Mouse (Mus musculus) embryonic facial prominence, embryonic 15.5 days (tissue): ENCODE measurements around the gene Gm42417. TPM values are rescaled to one million over a fixed set of nuclear protein-coding genes. Genes with fewer than 3 reads are reported as not detected.

Experiments used
- ATAC-seq: fragments of 200-750 bp; cut with Nextera tagmentation; 2 replicates; pipeline ENCODE4 v1.8.0; 2017; ENCODE audit warnings: low read depth, moderate TSS enrichment; ENCODE audit not compliant: insufficient number of reproducible peaks, low FRiP score, low TSS enrichment
- H3K27ac ChIP-seq: fragments of 300-500 bp; sonication (generic); replicated peaks from 2 replicates; pipeline ENCODE4 v1.5.1; 2015; ENCODE audit warnings: mild to moderate bottlenecking, inconsistent platforms
- H3K27me3 ChIP-seq: fragments of 300-500 bp; sonication (generic); 2 replicates; pipeline ENCODE4 v1.6.1; 2015; ENCODE audit warnings: inconsistent platforms
- H3K36me3 ChIP-seq: fragments of 300-500 bp; sonication (generic); 2 replicates; pipeline ENCODE4 v1.6.1; 2015; ENCODE audit warnings: mild to moderate bottlenecking, inconsistent platforms
- H3K4me1 ChIP-seq: fragments of 300-500 bp; sonication (generic); 2 replicates; pipeline ENCODE4 v1.6.1; 2015; ENCODE audit warnings: inconsistent platforms
- H3K4me2 ChIP-seq: fragments of 300-500 bp; sonication (generic); replicated peaks from 2 replicates; pipeline ENCODE4 v1.6.1; 2015; ENCODE audit warnings: mild to moderate bottlenecking, inconsistent platforms
- H3K4me3 ChIP-seq: fragments of 300-500 bp; sonication (generic); replicated peaks from 2 replicates; pipeline ENCODE4 v1.5.1; 2015; ENCODE audit warnings: mild to moderate bottlenecking, inconsistent platforms
- H3K9ac ChIP-seq: fragments of 300-500 bp; sonication (generic); 2 replicates; pipeline ENCODE4 v1.6.1; 2015; ENCODE audit warnings: inconsistent platforms
- H3K9me3 ChIP-seq: fragments of 300-500 bp; sonication (generic); replicated peaks from 2 replicates; pipeline ENCODE4 v1.6.1; 2016; ENCODE audit warnings: inconsistent platforms
- WGBS: fragments of 180-500 bp; shearing (Covaris S2); methylation state at CpG from one replicate; pipeline ENCODE4 v1.1.7; 2015; 5-methylcytosine and 5-hydroxymethylcytosine counted together
- polyA plus RNA-seq: library from polyadenylated mRNA; unstranded; fragments of >200 nt; fragmentation: Nextera tagmentation; extraction: Ambion mirVana; gene quantifications from 2 replicates; pipeline ENCODE4 v1.2.1, GENCODE M21; 2015

Gm42417 gene
- polyA plus RNA-seq, 1 experiment from 2014 or later = 0.40 TPM

- WGBS = 61% methylated on average over 4 of the region's 4 CpGs
- H3K9me3 ChIP-seq = no peaks in the 10 kb centered on the region
- no peak overlapping the region for H3K27ac ChIP-seq
- H3K4me1 ChIP-seq = peaks cover 33% of the 10 kb centered on the region
- no peak overlapping the region for H3K4me2 ChIP-seq
- no peak overlapping the region for H3K9ac ChIP-seq
- no peak overlapping the region for H3K4me3 ChIP-seq
- no peak for ATAC-seq
- H3K27me3 ChIP-seq = no peaks in the 10 kb centered on the region
- no peaks in the 10 kb centered on the region for H3K36me3 ChIP-seq
These were observed 24.4 kb upstream of the Gm42417 start for GRCm38 (mm10) chr1:36563632-36564031.

- no peak overlapping the region for H3K4me3 ChIP-seq
- no peak for ATAC-seq
- no peak overlapping the region for H3K4me2 ChIP-seq
- no peaks in the 10 kb centered on the region for H3K9me3 ChIP-seq
- H3K4me1 ChIP-seq = peaks cover 33% of the 10 kb centered on the region
- no peak overlapping the region for H3K27ac ChIP-seq
- H3K9ac ChIP-seq = no peak overlapping the region
- no peaks in the 10 kb centered on the region for H3K36me3 ChIP-seq
- 72% methylated on average over 2 of the region's 2 CpGs for WGBS
- no peaks in the 10 kb centered on the region for H3K27me3 ChIP-seq
These were observed 24.0 kb upstream of the Gm42417 start for GRCm38 (mm10) chr1:36563197-36563596.

- Histone ChIP-seq H3K36me3 (no peaks in the 10 kb centered on the region), H3K4me1 (peaks cover 28% of the 10 kb centered on the region), H3K4me3 (no peak overlapping the region), H3K27ac (no peak overlapping the region), H3K9ac (no peak overlapping the region), H3K27me3 (no peaks in the 10 kb centered on the region), H3K4me2 (no peak overlapping the region), H3K9me3 (no peaks in the 10 kb centered on the region)
- ATAC-seq = no peak
- 60% methylated on average over 4 of the region's 4 CpGs for WGBS
These were observed 23.2 kb upstream of the Gm42417 start for GRCm38 (mm10) chr1:36562388-36562787.

GRCm38 (mm10) chr1:36560903-36561302 is 21.7 kb upstream of the Gm42417 start:
- WGBS = 44% methylated on average over 6 of the region's 6 CpGs
- no peaks in the 10 kb centered on the region for H3K27me3 ChIP-seq
- no peak overlapping the region for H3K4me3 ChIP-seq
- no peak overlapping the region for H3K27ac ChIP-seq
- H3K36me3 ChIP-seq = no peaks in the 10 kb centered on the region
- H3K4me2 ChIP-seq = no peak overlapping the region
- H3K4me1 ChIP-seq = peaks cover 26% of the 10 kb centered on the region
- ATAC-seq = no peak
- H3K9ac ChIP-seq = no peak overlapping the region
- H3K9me3 ChIP-seq = no peaks in the 10 kb centered on the region

- H3K27ac ChIP-seq = no peak overlapping the region
- no peak for ATAC-seq
- 30% methylated on average over 5 of the region's 5 CpGs for WGBS
These were observed 20.7 kb upstream of the Gm42417 start for GRCm38 (mm10) chr1:36559888-36560287.

GRCm38 (mm10) chr1:36559256-36559655 is 20.0 kb upstream of the Gm42417 start:
- 19% methylated on average over 4 of the region's 4 CpGs for WGBS
- H3K9ac ChIP-seq = no peak overlapping the region
- peaks cover 40% of the 10 kb centered on the region for H3K4me1 ChIP-seq
- peak overlapping the region; percentile 89 for H3K4me2 ChIP-seq
- peaks cover 9% of the 10 kb centered on the region; the same call in 1 of the 2 replicates for H3K36me3 ChIP-seq
- ATAC-seq = no peak
- H3K27ac ChIP-seq = peak overlapping the region; percentile 99; the same call in 1 of the 2 replicates
- H3K27me3 ChIP-seq = no peaks in the 10 kb centered on the region
- peak overlapping the region; percentile 95 for H3K4me3 ChIP-seq
- H3K9me3 ChIP-seq = no peaks in the 10 kb centered on the region

More at GRCm38 (mm10) chr1:36559888-36560287, 20.7 kb upstream of the Gm42417 start:
- Histone ChIP-seq H3K9ac (no peak overlapping the region), H3K27me3 (no peaks in the 10 kb centered on the region), H3K9me3 (no peaks in the 10 kb centered on the region), H3K36me3 (peaks cover 3% of the 10 kb centered on the region; the same call in 1 of the 2 replicates), H3K4me3 (no peak overlapping the region), H3K4me2 (no peak overlapping the region), H3K4me1 (peaks cover 34% of the 10 kb centered on the region)

- H3K4me3 ChIP-seq = peak within 1 kb of the TSS; percentile 95
- peak within 1 kb of the TSS; percentile 93 for H3K9ac ChIP-seq
- peak within 1 kb of the TSS; percentile 99 for H3K27ac ChIP-seq
- peaks cover 18% of the 10 kb centered on the region for H3K36me3 ChIP-seq
- H3K27me3 ChIP-seq = no peaks in the 10 kb centered on the region
- no peaks in the 10 kb centered on the region for H3K9me3 ChIP-seq
- whole genome bisulfite sequencing = 1% methylated on average over 66 of the region's 69 CpGs
- peak; percentile 69 for ATAC-seq
- peak within 1 kb of the TSS; percentile 89 for H3K4me2 ChIP-seq
- H3K4me1 ChIP-seq = peaks cover 45% of the 10 kb centered on the region
These were observed 19.1 kb upstream of the Gm42417 start, which contains the start of gene Sema4c for GRCm38 (mm10) chr1:36558031-36558993. TSS of gene Sema4c (minus strand) at chr1:36558349.

- peak overlapping the region; percentile 89 for H3K4me2 ChIP-seq
- H3K36me3 ChIP-seq = peaks cover 26% of the 10 kb centered on the region
- H3K9ac ChIP-seq = peak overlapping the region; percentile 93
- peak overlapping the region; percentile 99 for H3K27ac ChIP-seq
- H3K27me3 ChIP-seq = no peaks in the 10 kb centered on the region
- peak overlapping the region; percentile 95 for H3K4me3 ChIP-seq
- peak; percentile 87 for ATAC-seq
- WGBS = under 1% methylated on average over 48 of the region's 48 CpGs
- peaks cover 45% of the 10 kb centered on the region for H3K4me1 ChIP-seq
- H3K9me3 ChIP-seq = no peaks in the 10 kb centered on the region
These were observed 18.3 kb upstream of the Gm42417 start for GRCm38 (mm10) chr1:36557457-36558011.

- Histone ChIP-seq H3K9ac (peak overlapping the region; percentile 93), H3K27me3 (no peaks in the 10 kb centered on the region), H3K9me3 (no peaks in the 10 kb centered on the region), H3K27ac (peak overlapping the region; percentile 99), H3K4me3 (peak overlapping the region; percentile 95), H3K36me3 (peaks cover 34% of the 10 kb centered on the region), H3K4me1 (peaks cover 45% of the 10 kb centered on the region), H3K4me2 (peak overlapping the region; percentile 89)
- WGBS = under 1% methylated on average over 49 of the region's 52 CpGs
- peak; percentile 84 for ATAC-seq
These were observed 17.6 kb upstream of the Gm42417 start for GRCm38 (mm10) chr1:36556553-36557456.

GRCm38 (mm10) chr1:36555798-36556395 is 16.7 kb upstream of the Gm42417 start:
- H3K27me3 ChIP-seq = no peaks in the 10 kb centered on the region
- H3K4me2 ChIP-seq = peak overlapping the region; percentile 89
- H3K4me1 ChIP-seq = peaks cover 47% of the 10 kb centered on the region
- H3K9ac ChIP-seq = peak overlapping the region; percentile 93
- peaks cover 43% of the 10 kb centered on the region for H3K36me3 ChIP-seq
- H3K9me3 ChIP-seq = no peaks in the 10 kb centered on the region
- peak overlapping the region; percentile 95 for H3K4me3 ChIP-seq
- ATAC-seq = no peak
- H3K27ac ChIP-seq = peak overlapping the region; percentile 99
- 2% methylated on average over 8 of the region's 8 CpGs for WGBS
